Mouse (Mus musculus): ENCODE measurements around the gene Tmem63c. TPM values are rescaled to one million over a fixed set of nuclear protein-coding genes. Genes with fewer than 3 reads are reported as not detected.

The Tmem63c gene
- not detected in 2 replicates for polyA plus RNA-seq (2016; fragmentation: Nextera tagmentation; extraction: Ambion mirVana)

GRCm38 (mm10) chr12:87021040-87021439, at the start of gene Tmem63c:
Gene Tmem63c (plus strand): TSS chr12:87021340.
- H3K4me1 ChIP-seq: peaks cover 2% of the 10 kb centered on the region
- H3K9ac ChIP-seq: no peak within 1 kb of the TSS
- H3K4me2 ChIP-seq: no peak within 1 kb of the TSS
- no peak within 1 kb of the TSS for H3K27ac ChIP-seq
- peaks cover 44% of the 10 kb centered on the region for H3K27me3 ChIP-seq (replicated peaks)
- H3K9me3 ChIP-seq (replicated peaks): no peaks in the 10 kb centered on the region
- no peaks in the 10 kb centered on the region for H3K36me3 ChIP-seq
- H3K4me3 ChIP-seq: no peak within 1 kb of the TSS
- no peak for ATAC-seq
- WGBS (ENCODE audit: insufficient replicate concordance): 52% methylated on average over 6 of the region's 6 CpGs

GRCm38 (mm10) chr12:86973216-86973615, 47.9 kb upstream of the Tmem63c start:
- H3K4me2 ChIP-seq: no peak overlapping the region
- no peaks in the 10 kb centered on the region for H3K36me3 ChIP-seq
- H3K9ac ChIP-seq: no peak overlapping the region
- peaks cover 27% of the 10 kb centered on the region for H3K27me3 ChIP-seq (replicated peaks)
- no peak overlapping the region for H3K27ac ChIP-seq
- 59% methylated on average over 7 of the region's 7 CpGs for WGBS (ENCODE audit: insufficient replicate concordance)
- H3K9me3 ChIP-seq (replicated peaks): no peaks in the 10 kb centered on the region
- no peak for ATAC-seq
- H3K4me1 ChIP-seq: peaks cover 39% of the 10 kb centered on the region
- no peak overlapping the region for H3K4me3 ChIP-seq

GRCm38 (mm10) chr12:86973706-86974105, 47.4 kb upstream of the Tmem63c start:
- 61% methylated on average over 8 of the region's 8 CpGs for WGBS (ENCODE audit: insufficient replicate concordance)
- H3K9me3 ChIP-seq (replicated peaks): no peaks in the 10 kb centered on the region
- H3K4me2 ChIP-seq: no peak overlapping the region
- H3K27ac ChIP-seq: no peak overlapping the region
- peaks cover 32% of the 10 kb centered on the region for H3K27me3 ChIP-seq (replicated peaks)
- ATAC-seq: no peak
- peaks cover 35% of the 10 kb centered on the region for H3K4me1 ChIP-seq
- H3K9ac ChIP-seq: no peak overlapping the region
- H3K4me3 ChIP-seq: no peak overlapping the region
- H3K36me3 ChIP-seq: no peaks in the 10 kb centered on the region

- Histone ChIP-seq H3K4me2 (peak overlapping the region; percentile 74), H3K9me3 (replicated peaks) (no peaks in the 10 kb centered on the region), H3K9ac (peak overlapping the region; percentile 44; the same call in 1 of the 2 replicates), H3K27ac (no peak overlapping the region), H3K4me1 (peaks cover 25% of the 10 kb centered on the region), H3K36me3 (no peaks in the 10 kb centered on the region), H3K27me3 (replicated peaks) (peaks cover 38% of the 10 kb centered on the region), H3K4me3 (peak overlapping the region; percentile 33)
- WGBS (ENCODE audit: insufficient replicate concordance): 13% methylated on average over 39 of the region's 40 CpGs
- peak; percentile 60 for ATAC-seq
Observed at GRCm38 (mm10) chr12:86974387-86975288, 46.5 kb upstream of the Tmem63c start.

- H3K9me3 ChIP-seq (replicated peaks): no peaks in the 10 kb centered on the region
- H3K36me3 ChIP-seq: no peaks in the 10 kb centered on the region
- H3K27me3 ChIP-seq (replicated peaks): peaks cover 49% of the 10 kb centered on the region
- no peak for ATAC-seq
- 42% methylated on average over 10 of the region's 10 CpGs for WGBS (ENCODE audit: insufficient replicate concordance)
- peaks cover 20% of the 10 kb centered on the region for H3K4me1 ChIP-seq
- H3K9ac ChIP-seq: no peak overlapping the region
- H3K4me3 ChIP-seq: no peak overlapping the region
- H3K27ac ChIP-seq: no peak overlapping the region
- no peak overlapping the region for H3K4me2 ChIP-seq
Observed at GRCm38 (mm10) chr12:86975761-86976160, 45.4 kb upstream of the Tmem63c start.

- ATAC-seq: no peak
- no peak overlapping the region for H3K4me3 ChIP-seq
- no peak overlapping the region for H3K27ac ChIP-seq
- no peak overlapping the region for H3K4me2 ChIP-seq
- no peak overlapping the region for H3K9ac ChIP-seq
- 42% methylated on average over 6 of the region's 6 CpGs for whole genome bisulfite sequencing (ENCODE audit: insufficient replicate concordance)
- peaks cover 58% of the 10 kb centered on the region for H3K27me3 ChIP-seq (replicated peaks)
- no peaks in the 10 kb centered on the region for H3K9me3 ChIP-seq (replicated peaks)
- no peaks in the 10 kb centered on the region for H3K36me3 ChIP-seq
- H3K4me1 ChIP-seq: peaks cover 20% of the 10 kb centered on the region
Observed at GRCm38 (mm10) chr12:86976511-86977168, 44.5 kb upstream of the Tmem63c start.

- Histone ChIP-seq H3K4me2 (no peak overlapping the region), H3K27me3 (replicated peaks) (peaks cover 70% of the 10 kb centered on the region), H3K36me3 (no peaks in the 10 kb centered on the region), H3K4me3 (no peak overlapping the region), H3K27ac (no peak overlapping the region), H3K9ac (no peak overlapping the region), H3K9me3 (replicated peaks) (no peaks in the 10 kb centered on the region), H3K4me1 (peaks cover 18% of the 10 kb centered on the region)
- no peak for ATAC-seq
- 19% methylated on average over 15 of the region's 15 CpGs for WGBS (ENCODE audit: insufficient replicate concordance)
Observed at GRCm38 (mm10) chr12:86977833-86978232, 43.3 kb upstream of the Tmem63c start.

- Histone ChIP-seq H3K9ac (no peak overlapping the region), H3K4me2 (no peak overlapping the region), H3K4me3 (no peak overlapping the region), H3K27ac (no peak overlapping the region), H3K36me3 (no peaks in the 10 kb centered on the region), H3K9me3 (replicated peaks) (no peaks in the 10 kb centered on the region), H3K27me3 (replicated peaks) (peaks cover 92% of the 10 kb centered on the region), H3K4me1 (no peaks in the 10 kb centered on the region)
- no peak for ATAC-seq
- WGBS (ENCODE audit: insufficient replicate concordance): 22% methylated on average over 9 of the region's 9 CpGs
Observed at GRCm38 (mm10) chr12:86981180-86981579, 40.0 kb upstream of the Tmem63c start.

GRCm38 (mm10) chr12:86983470-86984193, 37.5 kb upstream of the Tmem63c start:
- ATAC-seq: no peak
- whole genome bisulfite sequencing (ENCODE audit: insufficient replicate concordance): 6% methylated on average over 28 of the region's 28 CpGs
- no peak overlapping the region for H3K4me2 ChIP-seq

GRCm38 (mm10) chr12:86984194-86984555, 37.0 kb upstream of the Tmem63c start:
- 10% methylated on average over 6 of the region's 6 CpGs for WGBS (ENCODE audit: insufficient replicate concordance)

More at GRCm38 (mm10) chr12:86983470-86984193, 37.5 kb upstream of the Tmem63c start:
- Histone ChIP-seq H3K9me3 (replicated peaks) (no peaks in the 10 kb centered on the region), H3K4me3 (no peak overlapping the region), H3K4me1 (no peaks in the 10 kb centered on the region), H3K36me3 (no peaks in the 10 kb centered on the region), H3K27ac (no peak overlapping the region), H3K9ac (no peak overlapping the region), H3K27me3 (replicated peaks) (peaks cover 96% of the 10 kb centered on the region)

GRCm38 (mm10) chr12:86986562-86986961, 34.6 kb upstream of the Tmem63c start:
- no peak for ATAC-seq
- 46% methylated on average over 4 of the region's 4 CpGs for WGBS (ENCODE audit: insufficient replicate concordance)
- H3K27me3 ChIP-seq (replicated peaks): peaks cover 99% of the 10 kb centered on the region

More at GRCm38 (mm10) chr12:86984194-86984555, 37.0 kb upstream of the Tmem63c start:
- H3K9me3 ChIP-seq (replicated peaks): no peaks in the 10 kb centered on the region
- H3K9ac ChIP-seq: no peak overlapping the region
- no peak overlapping the region for H3K4me2 ChIP-seq
- H3K4me3 ChIP-seq: no peak overlapping the region
- H3K27me3 ChIP-seq (replicated peaks): peaks cover 96% of the 10 kb centered on the region
- H3K4me1 ChIP-seq: no peaks in the 10 kb centered on the region
- no peak overlapping the region for H3K27ac ChIP-seq
- no peak for ATAC-seq
- no peaks in the 10 kb centered on the region for H3K36me3 ChIP-seq

More at GRCm38 (mm10) chr12:86986562-86986961, 34.6 kb upstream of the Tmem63c start:
- Histone ChIP-seq H3K4me1 (peaks cover 4% of the 10 kb centered on the region; the same call in 1 of the 2 replicates), H3K9ac (no peak overlapping the region), H3K9me3 (replicated peaks) (no peaks in the 10 kb centered on the region), H3K4me2 (no peak overlapping the region), H3K27ac (no peak overlapping the region), H3K4me3 (no peak overlapping the region), H3K36me3 (no peaks in the 10 kb centered on the region)
